Mouse (Mus musculus) cortical plate, adult 2 months (tissue): ENCODE measurements around the gene Slc20a1.

Experiments
- CTCF ChIP-seq: fragments of 200-500 bp; IDR thresholded peaks from 2 replicates; pipeline ENCODE4 v1.5.1; 2011; ENCODE audit warnings: mild to moderate bottlenecking, control low read depth, low read length; ENCODE audit not compliant: insufficient read depth; ENCODE audit errors: extremely low read depth
- POLR2A ChIP-seq: fragments of 200-500 bp; IDR thresholded peaks from 2 replicates; pipeline ENCODE4 v1.6.1; 2011; ENCODE audit warnings: mild to moderate bottlenecking, low read length, control low read depth; ENCODE audit not compliant: insufficient read depth; ENCODE audit errors: extremely low read depth

DNA sequence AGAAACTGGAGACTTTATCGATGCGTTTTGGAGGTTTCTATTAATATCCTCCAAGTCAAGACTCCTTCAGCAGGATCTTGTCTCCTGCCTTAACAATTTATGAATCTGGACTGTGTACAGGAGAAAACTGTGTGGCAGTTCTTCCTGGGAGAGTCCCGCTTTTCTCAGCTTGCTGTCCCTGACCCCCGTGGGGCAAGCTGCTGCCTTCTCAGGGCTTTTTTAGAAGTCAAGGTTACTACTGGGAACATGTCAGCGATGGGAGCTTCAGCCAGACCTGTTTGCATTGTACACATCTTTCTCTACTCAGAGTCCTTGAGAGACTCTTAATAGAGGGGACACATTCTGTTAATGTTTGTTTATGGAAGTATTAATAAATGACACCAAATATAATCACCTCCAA is 48.2 kb upstream of the Slc20a1 start:
- TF ChIP-seq CTCF (no peak), POLR2A (no peak)
